Mouse (Mus musculus) kidney, adult 18-20 months (tissue): ENCODE data around the gene Gm6460.
"Not testable (repeated sequence)": the region's sequence is repeated elsewhere in the genome, so short reads cannot be mapped to it uniquely, and the experiment has no call there.

Experiments used
- DNase-seq: peaks from one replicate; pipeline ENCODE4 v3.0.0; 2021

The Gm6460 gene

GRCm38 (mm10) chr5:11594613-11595012 is at the start of gene Gm6460:
Gene Gm6460, plus strand, starts transcription at chr5:11594913.
- DNase-seq, result not testable (repeated sequence)
